Mouse (Mus musculus) neural tube, embryonic 11.5 days (tissue): ENCODE measurements around the gene Wdhd1. TPM values are rescaled to one million over a fixed set of nuclear protein-coding genes. Genes with fewer than 3 reads are reported as not detected.

Source experiments
- ATAC-seq: fragments of 200-750 bp; cut with Nextera tagmentation; 2 replicates; pipeline ENCODE4 v1.8.0; 2017; ENCODE audit warnings: moderate number of reproducible peaks, mild to moderate bottlenecking, moderate TSS enrichment, moderate library complexity; ENCODE audit not compliant: insufficient read depth, low FRiP score, low TSS enrichment
- DNase-seq: peaks from one replicate; pipeline ENCODE4 v3.0.0-alpha.2; 2015; ENCODE audit warnings: low spot score
- H3K27ac ChIP-seq: fragments of 300-500 bp; sonication (generic); 2 replicates; pipeline ENCODE4 v1.5.1; 2014; ENCODE audit warnings: low read depth, mild to moderate bottlenecking, low read length
- H3K27me3 ChIP-seq: fragments of 300-500 bp; sonication (generic); 2 replicates; pipeline ENCODE4 v1.6.1; 2014; ENCODE audit warnings: mild to moderate bottlenecking, low read length, mixed read lengths; ENCODE audit not compliant: control insufficient read depth, insufficient read depth
- H3K36me3 ChIP-seq: fragments of 300-500 bp; sonication (generic); 2 replicates; pipeline ENCODE4 v1.6.1; 2014; ENCODE audit warnings: mild to moderate bottlenecking, low read length, moderate library complexity, mixed read lengths; ENCODE audit not compliant: control insufficient read depth, insufficient read depth
- H3K4me1 ChIP-seq: fragments of 300-500 bp; sonication (generic); 2 replicates; pipeline ENCODE4 v1.6.1; 2014; ENCODE audit warnings: low read length, mixed read lengths; ENCODE audit not compliant: control insufficient read depth, insufficient read depth
- H3K4me2 ChIP-seq: fragments of 300-500 bp; sonication (generic); 2 replicates; pipeline ENCODE4 v1.6.1; 2014; ENCODE audit warnings: low read depth, mild to moderate bottlenecking, moderate library complexity
- H3K4me3 ChIP-seq: fragments of 300-500 bp; sonication (generic); 2 replicates; pipeline ENCODE4 v1.5.1; 2014; ENCODE audit warnings: low read depth, low read length
- H3K9ac ChIP-seq: fragments of 300-500 bp; sonication (generic); 2 replicates; pipeline ENCODE4 v1.6.1; 2014; ENCODE audit warnings: mild to moderate bottlenecking, low read length
- H3K9me3 ChIP-seq: fragments of 300-500 bp; sonication (generic); 2 replicates; pipeline ENCODE4 v1.6.1; 2016; ENCODE audit warnings: low read length; ENCODE audit not compliant: control insufficient read depth
- WGBS: fragments of 180-500 bp; shearing (Covaris S2); extraction: QIAGEN DNeasy Blood & Tissue Kit; methylation state at CpG from one replicate; pipeline ENCODE4 v1.1.7; 2014; 5-methylcytosine and 5-hydroxymethylcytosine counted together
- polyA plus RNA-seq: library from polyadenylated mRNA; unstranded; fragments of >200 nt; fragmentation: Nextera tagmentation; extraction: Ambion mirVana; gene quantifications from 2 replicates; pipeline ENCODE4 v1.2.1, GENCODE M21; 2014

Wdhd1 gene
- polyA plus RNA-seq, 1 experiment from 2014 or later, result 37.6 TPM

DNA sequence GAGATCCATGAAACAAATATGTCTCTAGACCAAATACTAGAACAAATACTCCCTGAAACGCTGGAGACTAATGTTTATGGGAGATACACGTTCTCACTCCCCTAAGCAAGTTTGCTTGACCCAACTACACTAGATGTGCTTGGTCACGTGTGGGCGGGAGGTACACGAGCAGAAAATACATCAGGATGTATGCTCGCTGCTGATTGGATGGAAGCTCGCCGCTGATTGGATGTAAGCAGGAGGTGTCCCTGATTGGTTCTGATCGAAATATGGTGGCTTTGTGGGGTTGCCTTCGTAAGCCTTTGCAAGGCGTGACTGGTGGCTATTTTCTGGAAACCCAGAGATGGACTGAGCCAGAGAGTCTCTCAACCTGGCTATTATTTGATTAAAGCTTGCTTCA, 55.1 kb downstream of the Wdhd1 start:
- H3K4me3 ChIP-seq, result no peak overlapping the region
- no peak for ATAC-seq
- 86% methylated on average over 11 of the region's 11 CpGs for WGBS
- no peaks in the 10 kb centered on the region for H3K27me3 ChIP-seq
- no peaks in the 10 kb centered on the region for H3K36me3 ChIP-seq
- H3K9me3 ChIP-seq, result no peaks in the 10 kb centered on the region
- no peaks in the 10 kb centered on the region for H3K4me1 ChIP-seq
- H3K9ac ChIP-seq, result no peak overlapping the region
- H3K27ac ChIP-seq, result no peak overlapping the region
- DNase-seq, result no peak
- H3K4me2 ChIP-seq, result no peak overlapping the region

DNA sequence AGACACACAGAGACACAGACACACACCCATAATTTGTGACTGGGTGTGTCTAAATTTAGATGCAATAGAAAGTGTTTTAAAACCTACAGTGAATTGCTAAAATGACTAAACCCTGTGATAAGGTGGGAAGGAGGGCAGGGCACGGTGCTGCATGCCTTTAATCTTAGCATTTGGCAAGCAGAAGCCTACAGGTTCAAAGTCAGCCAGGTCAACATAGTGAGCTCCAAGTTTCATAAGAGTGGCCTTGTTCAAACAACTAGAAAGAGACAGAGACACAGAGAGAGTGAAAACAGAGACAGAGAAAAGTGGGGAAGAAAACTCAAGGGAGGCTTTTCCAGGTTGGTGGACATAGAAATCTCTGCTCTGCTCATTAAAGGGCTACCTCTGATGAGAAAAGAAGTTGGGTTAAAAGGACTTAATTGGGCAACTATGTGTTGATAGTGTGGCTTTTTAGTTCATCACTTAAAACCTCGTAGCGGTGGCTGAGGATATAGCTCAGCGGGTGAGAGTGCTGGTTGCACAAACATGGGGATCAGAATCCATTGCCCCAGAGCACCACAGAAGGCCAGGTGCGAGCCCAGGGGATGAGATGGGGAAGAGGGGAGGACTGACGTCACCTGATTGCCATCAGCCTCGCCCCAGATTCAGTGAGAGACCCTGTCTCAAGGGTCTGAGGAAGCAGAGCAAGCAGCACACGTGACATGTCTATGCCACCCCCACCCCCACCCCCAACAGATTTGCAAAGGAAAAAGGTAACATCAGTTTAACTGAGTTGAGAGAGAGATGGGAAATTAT, 56.2 kb downstream of the Wdhd1 start:
- H3K9ac ChIP-seq, result no peak overlapping the region
- DNase-seq (no peak), ATAC-seq (no peak)
- H3K36me3 ChIP-seq, result no peaks in the 10 kb centered on the region
- no peaks in the 10 kb centered on the region for H3K9me3 ChIP-seq
- no peak overlapping the region for H3K4me2 ChIP-seq
- WGBS, result 87% methylated on average over 8 of the region's 8 CpGs
- H3K4me1 ChIP-seq, result no peaks in the 10 kb centered on the region
- no peaks in the 10 kb centered on the region for H3K27me3 ChIP-seq
- no peak overlapping the region for H3K27ac ChIP-seq
- H3K4me3 ChIP-seq, result no peak overlapping the region

DNA sequence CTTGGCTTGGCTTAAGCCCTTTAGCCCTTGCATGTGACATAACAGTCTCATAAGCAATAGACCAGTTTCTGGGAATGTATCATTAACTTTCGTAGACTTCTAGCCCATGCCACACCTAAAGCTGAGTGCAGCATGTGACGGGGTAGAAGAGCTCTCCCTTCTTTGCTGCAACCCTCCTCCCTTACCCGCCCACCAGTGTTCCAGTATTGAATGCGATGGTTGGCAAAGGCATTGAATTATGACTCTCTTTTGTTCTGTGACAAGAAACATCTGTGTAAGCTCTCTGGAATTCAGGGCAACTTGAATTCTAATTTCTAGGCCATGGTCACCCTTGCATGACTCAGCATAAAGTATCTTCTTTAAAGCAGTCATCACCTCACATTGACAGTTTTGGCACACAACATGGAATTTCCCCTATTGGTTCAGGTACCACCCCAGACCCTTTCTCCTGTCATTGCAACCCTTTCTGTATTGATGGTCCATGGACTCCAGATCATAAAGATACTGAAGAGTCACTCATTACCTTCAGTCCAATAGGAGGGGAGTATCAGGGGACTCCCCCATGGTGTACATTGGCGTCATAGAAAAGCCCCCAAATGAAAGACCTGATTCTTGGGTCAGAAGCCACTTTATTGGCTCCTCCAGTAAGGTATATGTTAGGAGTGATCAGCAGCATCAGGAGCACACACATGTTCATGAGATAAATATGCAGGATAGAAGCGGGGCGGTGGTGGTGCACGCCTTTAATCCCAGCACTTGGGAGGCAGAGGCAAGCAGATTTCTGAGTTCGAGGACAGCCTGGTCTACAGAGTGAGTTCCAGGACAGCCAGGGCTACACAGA, 57.7 kb downstream of the Wdhd1 start:
- no peak for DNase-seq
- 77% methylated on average over 9 of the region's 9 CpGs for WGBS
- no peaks in the 10 kb centered on the region for H3K27me3 ChIP-seq
- no peaks in the 10 kb centered on the region for H3K36me3 ChIP-seq
- no peak overlapping the region for H3K27ac ChIP-seq
- H3K4me3 ChIP-seq, result no peak overlapping the region
- H3K4me1 ChIP-seq, result no peaks in the 10 kb centered on the region
- no peak overlapping the region for H3K9ac ChIP-seq
- no peaks in the 10 kb centered on the region for H3K9me3 ChIP-seq
- ATAC-seq, result no peak
- H3K4me2 ChIP-seq, result no peak overlapping the region

DNA sequence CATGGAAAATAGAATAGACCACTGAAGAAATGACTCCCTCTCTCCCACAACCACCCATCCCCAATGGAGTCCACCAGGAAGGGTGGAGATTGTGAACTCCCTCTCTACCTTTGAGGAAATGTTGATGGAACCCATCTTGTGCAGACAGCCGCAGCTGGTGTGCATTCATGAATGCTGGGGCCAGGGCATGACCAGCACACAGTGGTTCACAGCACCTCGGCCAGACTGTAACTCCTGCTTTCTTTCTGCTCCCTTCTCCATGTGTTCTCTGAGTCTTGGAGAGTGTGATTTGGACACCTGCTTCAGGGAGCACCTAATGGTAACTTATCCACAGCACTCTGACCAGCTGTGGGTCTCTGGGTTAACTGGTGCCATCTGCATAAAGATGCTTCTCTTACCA, 60.1 kb downstream of the Wdhd1 start:
- no peak overlapping the region for H3K27ac ChIP-seq
- WGBS, result 87% methylated on average over 2 of the region's 2 CpGs
- H3K36me3 ChIP-seq, result no peaks in the 10 kb centered on the region
- H3K9ac ChIP-seq, result no peak overlapping the region
- H3K4me1 ChIP-seq, result no peaks in the 10 kb centered on the region
- no peak overlapping the region for H3K4me2 ChIP-seq
- ATAC-seq, result no peak
- no peak for DNase-seq
- no peaks in the 10 kb centered on the region for H3K27me3 ChIP-seq
- H3K9me3 ChIP-seq, result no peaks in the 10 kb centered on the region
- H3K4me3 ChIP-seq, result no peak overlapping the region

DNA sequence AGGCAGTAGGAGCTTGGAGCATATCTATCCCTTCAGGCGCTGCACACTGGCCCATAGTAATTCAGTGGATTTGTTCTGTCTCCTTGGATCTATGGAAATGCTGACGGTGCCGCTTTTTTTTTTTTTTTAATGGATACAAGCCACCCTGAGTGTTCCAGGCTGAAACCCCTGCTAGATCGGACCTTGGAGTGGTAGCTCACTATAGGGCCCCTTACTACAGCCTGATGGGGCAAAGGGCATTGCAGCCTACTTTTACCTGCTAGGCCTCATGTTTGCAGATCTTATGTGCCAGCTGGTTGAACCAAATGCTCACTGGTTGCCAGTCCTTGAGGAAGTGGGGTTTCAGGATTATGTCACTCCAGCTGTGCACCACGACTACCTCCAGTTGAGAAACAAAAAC, 62.3 kb downstream of the Wdhd1 start:
- Histone ChIP-seq H3K27ac (no peak overlapping the region), H3K9ac (no peak overlapping the region), H3K36me3 (no peaks in the 10 kb centered on the region), H3K4me3 (no peak overlapping the region), H3K9me3 (no peaks in the 10 kb centered on the region), H3K4me1 (no peaks in the 10 kb centered on the region), H3K4me2 (no peak overlapping the region), H3K27me3 (no peaks in the 10 kb centered on the region)
- DNase-seq, result no peak
- ATAC-seq, result no peak
- 88% methylated on average over 5 of the region's 5 CpGs for WGBS

DNA sequence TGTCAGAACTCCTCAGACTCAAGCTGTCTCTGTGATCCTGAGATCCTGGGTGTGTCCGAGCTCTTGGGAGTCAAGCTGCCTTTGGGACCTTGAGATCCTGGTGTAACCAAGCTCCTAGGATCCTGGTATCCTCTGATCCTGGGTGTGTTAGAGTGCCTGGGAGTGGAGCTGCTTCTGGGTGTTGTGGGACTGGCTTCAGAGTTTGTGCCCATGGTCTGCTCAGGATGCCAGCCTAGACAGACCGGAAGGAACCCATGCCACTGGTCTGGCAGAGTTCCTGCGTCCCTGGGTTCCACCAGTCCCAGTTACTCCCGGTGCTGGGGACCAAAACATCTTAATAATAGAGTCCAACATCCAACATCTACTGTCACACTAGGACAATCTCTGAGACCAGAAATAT, 63.4 kb downstream of the Wdhd1 start:
- H3K4me2 ChIP-seq, result no peak overlapping the region
- no peaks in the 10 kb centered on the region for H3K27me3 ChIP-seq
- 88% methylated on average over 4 of the region's 4 CpGs for WGBS
- no peak overlapping the region for H3K4me3 ChIP-seq
- no peaks in the 10 kb centered on the region for H3K36me3 ChIP-seq
- ATAC-seq, result no peak
- no peak overlapping the region for H3K9ac ChIP-seq
- H3K27ac ChIP-seq, result no peak overlapping the region
- no peak for DNase-seq
- no peaks in the 10 kb centered on the region for H3K4me1 ChIP-seq
- H3K9me3 ChIP-seq, result no peaks in the 10 kb centered on the region

DNA sequence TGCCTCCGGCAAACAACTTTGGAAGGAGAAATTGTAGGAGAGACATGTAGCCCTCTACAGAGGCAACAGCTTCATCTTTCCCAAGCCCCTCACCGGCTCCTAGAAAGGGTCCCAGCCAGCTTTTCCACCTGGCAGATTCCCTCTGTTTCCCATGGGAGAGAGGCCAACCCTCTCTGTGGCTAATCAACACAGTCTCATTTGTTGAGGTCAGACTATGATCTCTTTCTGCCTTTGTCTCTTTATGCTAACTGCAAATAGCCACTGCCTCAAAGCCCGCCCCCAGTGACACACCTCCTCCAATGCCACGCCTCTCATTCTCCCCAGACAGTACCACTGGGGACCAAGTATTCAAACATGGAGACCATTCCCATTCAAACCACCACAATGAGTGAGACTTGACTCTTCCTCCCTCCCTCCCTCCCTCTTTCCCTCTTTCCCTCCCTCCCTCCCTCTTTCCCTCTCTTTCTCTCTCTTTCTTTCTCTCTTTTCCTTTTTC, 66.9 kb downstream of the Wdhd1 start:
- 80% methylated on average over 4 of the region's 4 CpGs for WGBS
- H3K4me1 ChIP-seq, result no peaks in the 10 kb centered on the region
- H3K9ac ChIP-seq, result no peak overlapping the region

DNA sequence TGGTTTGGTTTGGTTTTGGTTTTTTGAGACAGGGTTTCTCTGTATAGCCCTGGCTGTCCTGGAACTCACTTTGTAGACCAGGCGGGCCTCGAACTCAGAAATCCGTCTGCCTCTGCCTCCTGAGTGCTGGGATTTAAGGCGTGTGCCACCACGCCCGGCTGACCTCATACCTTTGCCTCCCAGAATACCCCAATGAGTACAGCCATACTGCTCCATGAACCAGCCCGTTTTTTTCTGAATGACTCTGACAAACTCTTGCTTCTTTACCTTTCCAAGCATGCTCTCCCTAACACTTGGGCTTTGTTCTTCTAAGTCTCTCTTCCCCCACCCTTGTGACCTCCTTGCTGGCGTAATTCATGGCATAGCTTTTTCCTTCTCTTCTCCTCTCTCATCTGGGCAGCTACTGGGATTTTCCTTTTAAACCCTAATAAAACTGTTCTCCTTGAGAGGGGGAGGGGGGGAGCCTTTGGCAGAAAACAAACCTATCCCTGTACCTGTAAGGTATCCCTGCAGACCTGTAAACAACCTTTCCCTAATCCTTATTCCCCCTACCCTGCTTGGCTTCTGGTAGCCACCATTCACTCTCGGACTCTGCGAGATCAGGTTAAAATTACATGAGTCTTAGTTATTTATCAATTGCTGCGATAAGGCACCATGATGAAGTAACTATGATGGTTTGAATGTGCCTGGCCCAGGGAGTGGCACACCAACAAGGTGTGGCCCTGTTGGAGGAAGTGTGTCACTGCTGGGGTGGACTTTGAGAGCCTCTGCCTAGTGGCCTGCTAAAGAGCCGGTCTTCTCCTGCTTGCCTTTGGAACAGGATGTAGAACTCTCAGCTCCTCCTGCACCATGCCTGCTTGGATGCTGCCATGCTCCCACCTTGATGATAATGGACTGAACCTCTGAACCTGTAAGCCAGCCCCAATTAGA, 67.8 kb downstream of the Wdhd1 start:
- H3K4me3 ChIP-seq, result no peak overlapping the region
- H3K9ac ChIP-seq, result no peak overlapping the region
- no peaks in the 10 kb centered on the region for H3K4me1 ChIP-seq
- no peaks in the 10 kb centered on the region for H3K9me3 ChIP-seq
- H3K27me3 ChIP-seq, result no peaks in the 10 kb centered on the region
- no peaks in the 10 kb centered on the region for H3K36me3 ChIP-seq
- DNase-seq (no peak), ATAC-seq (no peak)
- WGBS, result 87% methylated on average over 12 of the region's 12 CpGs
- no peak overlapping the region for H3K27ac ChIP-seq
- H3K4me2 ChIP-seq, result no peak overlapping the region

More for the DNA sequence above, 66.9 kb downstream of the Wdhd1 start:
- no peaks in the 10 kb centered on the region for H3K36me3 ChIP-seq
- H3K4me2 ChIP-seq, result no peak overlapping the region
- no peak overlapping the region for H3K27ac ChIP-seq
- no peaks in the 10 kb centered on the region for H3K27me3 ChIP-seq
- H3K9me3 ChIP-seq, result no peaks in the 10 kb centered on the region
- no peak overlapping the region for H3K4me3 ChIP-seq
- DNase-seq (no peak), ATAC-seq (no peak)
